Mouse (Mus musculus) forebrain, postnatal 0 days (tissue): ENCODE data around the gene Eif4e1b. TPM values are rescaled to one million over a fixed set of nuclear protein-coding genes. Genes with fewer than 3 reads are reported as not detected.
A peak's percentile ranks its signal among the peaks of the same experiment; 100 is the strongest.

Source experiments
- ATAC-seq: fragments of 200-750 bp; cut with Nextera tagmentation; 2 replicates; pipeline ENCODE4 v1.8.0; 2017; ENCODE audit warnings: mild to moderate bottlenecking, moderate library complexity
- DNase-seq: peaks from one replicate; pipeline ENCODE4 v3.0.0-alpha.2; 2015
- H3K27ac ChIP-seq: fragments of 300-500 bp; sonication (generic); 2 replicates; pipeline ENCODE4 v1.5.1; 2014; ENCODE audit warnings: low read depth, mild to moderate bottlenecking, antibody characterized with exemption, low read length, moderate library complexity, mixed read lengths
- H3K27me3 ChIP-seq: fragments of 300-500 bp; sonication (generic); 2 replicates; pipeline ENCODE4 v1.6.1; 2014; ENCODE audit warnings: mild to moderate bottlenecking, low read length, mixed read lengths; ENCODE audit not compliant: insufficient read depth
- H3K36me3 ChIP-seq: fragments of 300-500 bp; sonication (generic); 2 replicates; pipeline ENCODE4 v1.6.1; 2014; ENCODE audit warnings: mild to moderate bottlenecking, moderate library complexity; ENCODE audit not compliant: insufficient read depth
- H3K4me1 ChIP-seq: fragments of 300-500 bp; sonication (generic); 2 replicates; pipeline ENCODE4 v1.6.1; 2014; ENCODE audit warnings: antibody characterized with exemption; ENCODE audit not compliant: insufficient read depth
- H3K4me2 ChIP-seq: fragments of 300-500 bp; sonication (generic); 2 replicates; pipeline ENCODE4 v1.6.1; 2014; ENCODE audit warnings: low read depth, mild to moderate bottlenecking, moderate library complexity
- H3K4me3 ChIP-seq: fragments of 300-500 bp; sonication (generic); 2 replicates; pipeline ENCODE4 v1.5.1; 2014; ENCODE audit warnings: low read depth, low read length, mixed read lengths
- H3K9ac ChIP-seq: fragments of 300-500 bp; sonication (generic); 2 replicates; pipeline ENCODE4 v1.6.1; 2014; ENCODE audit warnings: mild to moderate bottlenecking
- H3K9me3 ChIP-seq: fragments of 300-500 bp; sonication (generic); 2 replicates; pipeline ENCODE4 v1.6.1; 2016; ENCODE audit warnings: low read length
- CTCF ChIP-seq: sonication (generic); IDR thresholded peaks from 2 replicates; pipeline ENCODE4 v1.5.1; 2016; ENCODE audit warnings: antibody characterized with exemption, control low read depth, low read depth
- WGBS: fragments of 180-500 bp; shearing (Covaris S2); extraction: QIAGEN DNeasy Blood & Tissue Kit; methylation state at CpG from one replicate; pipeline ENCODE4 v1.1.7; 2014; 5-methylcytosine and 5-hydroxymethylcytosine counted together
- polyA plus RNA-seq: library from polyadenylated mRNA; unstranded; fragments of >200 nt; fragmentation: Nextera tagmentation; extraction: Ambion mirVana; gene quantifications from 2 replicates; pipeline ENCODE4 v1.2.1, GENCODE M21; 2015
- total RNA-seq: library from RNA; depleted of rRNA; stranded (reverse); fragments of >200 nt; gene quantifications from 2 replicates; pipeline ENCODE4 v1.2.3, GENCODE M21; 2014

Gene Eif4e1b
- total and polyA plus RNA-seq, 2 experiments from 2014 or later = not detected

- no peak for TF ChIP-seq CTCF
- H3K27me3 ChIP-seq = 0 out of 2 replicates have a peak, but pooled peaks cover 1% of the 10 kb centered on the region
- H3K4me3 ChIP-seq = peak overlapping the region; percentile 44
- ATAC-seq (no peak), DNase-seq (no peak)
- H3K27ac ChIP-seq = peak overlapping the region; percentile 92
- no peaks in the 10 kb centered on the region for H3K9me3 ChIP-seq
- WGBS = 1% methylated on average over 29 of the region's 29 CpGs
- peak overlapping the region; percentile 85 for H3K4me2 ChIP-seq
- no peaks in the 10 kb centered on the region for H3K36me3 ChIP-seq
- H3K9ac ChIP-seq = peak overlapping the region; percentile 52
- peaks cover 36% of the 10 kb centered on the region for H3K4me1 ChIP-seq
Observed at GRCm38 (mm10) chr13:54758756-54759470, 24.9 kb upstream of the Eif4e1b start.

DNA sequence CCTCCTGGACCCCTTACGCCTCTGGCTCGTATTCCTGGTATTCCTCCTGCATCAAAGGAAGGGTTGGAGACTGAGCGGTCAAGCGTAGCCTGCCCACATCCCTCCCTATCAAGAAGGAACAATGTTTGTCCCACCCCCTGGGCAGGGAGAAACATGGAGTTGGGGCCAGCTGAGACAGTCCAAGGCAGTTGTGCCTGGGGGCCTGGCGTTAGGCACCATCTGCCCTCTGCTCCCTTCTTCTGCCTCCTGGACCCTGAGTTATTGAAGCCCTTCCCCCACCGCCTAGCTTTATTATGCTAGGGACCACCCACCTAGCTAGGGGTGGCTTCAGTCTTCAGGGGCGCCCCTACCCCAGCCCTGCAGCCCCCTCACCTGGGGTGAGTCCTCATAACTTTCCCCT, 24.3 kb upstream of the Eif4e1b start:
- Histone ChIP-seq H3K27ac (peak overlapping the region; percentile 30; the same call in 1 of the 2 replicates), H3K4me3 (no peak overlapping the region; the same call in 1 of the 2 replicates), H3K4me2 (peak overlapping the region; percentile 85), H3K9me3 (no peaks in the 10 kb centered on the region), H3K36me3 (no peaks in the 10 kb centered on the region), H3K9ac (no peak overlapping the region), H3K27me3 (peaks cover 6% of the 10 kb centered on the region; the same call in 1 of the 2 replicates), H3K4me1 (peaks cover 30% of the 10 kb centered on the region)
- DNase-seq (no peak), ATAC-seq (no peak)
- 9% methylated on average over 7 of the region's 7 CpGs for WGBS
- TF ChIP-seq CTCF = no peak

DNA sequence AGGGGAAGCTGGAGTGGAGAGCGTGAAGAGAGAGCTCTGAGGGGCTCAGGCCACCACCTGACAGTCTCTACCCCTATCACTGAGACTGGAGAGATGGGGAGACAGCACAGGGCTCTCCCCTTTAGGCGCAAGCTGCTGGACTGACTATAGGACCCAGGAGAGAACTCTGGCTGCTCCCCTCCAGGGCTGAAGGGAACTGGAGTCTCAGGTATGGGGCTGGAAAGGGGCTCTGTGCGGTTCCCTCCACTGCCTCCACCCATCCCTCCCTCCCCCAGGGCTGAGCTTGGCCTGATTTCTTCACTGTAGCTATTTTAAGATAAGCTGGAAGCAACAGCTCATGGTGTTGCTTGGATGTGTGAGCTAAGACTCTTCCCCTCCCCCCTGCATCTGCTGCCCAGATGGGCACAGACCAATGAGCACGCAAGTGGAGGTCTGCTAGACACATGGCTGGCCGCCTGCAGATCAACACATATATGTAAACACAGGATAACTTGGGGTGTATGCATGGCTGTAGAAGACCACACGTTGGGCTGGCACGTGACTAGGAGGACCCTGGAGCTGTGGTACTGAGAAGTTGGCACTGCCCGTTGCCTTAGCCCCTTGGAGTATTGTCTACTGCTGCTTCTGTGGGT, 23.5 kb upstream of the Eif4e1b start:
- peak; percentile 71 for DNase-seq
- no peak overlapping the region for H3K4me3 ChIP-seq
- H3K36me3 ChIP-seq = no peaks in the 10 kb centered on the region
- WGBS = 43% methylated on average over 8 of the region's 8 CpGs
- TF ChIP-seq CTCF = no peak
- H3K27ac ChIP-seq = peak overlapping the region; percentile 30; the same call in 1 of the 2 replicates
- H3K4me2 ChIP-seq = no peak overlapping the region
- peaks cover 12% of the 10 kb centered on the region; the same call in 1 of the 2 replicates for H3K27me3 ChIP-seq
- ATAC-seq = peak; percentile 28
- peaks cover 27% of the 10 kb centered on the region for H3K4me1 ChIP-seq
- H3K9ac ChIP-seq = no peak overlapping the region
- no peaks in the 10 kb centered on the region for H3K9me3 ChIP-seq

GRCm38 (mm10) chr13:54760906-54761305, 22.9 kb upstream of the Eif4e1b start:
- TF ChIP-seq CTCF = no peak
- ATAC-seq = no peak
- H3K9me3 ChIP-seq = no peaks in the 10 kb centered on the region
- peaks cover 15% of the 10 kb centered on the region; the same call in 1 of the 2 replicates for H3K27me3 ChIP-seq
- H3K4me1 ChIP-seq = peaks cover 28% of the 10 kb centered on the region
- no peak overlapping the region for H3K4me3 ChIP-seq
- WGBS = 70% methylated on average over 7 of the region's 7 CpGs
- no peak for DNase-seq
- H3K36me3 ChIP-seq = no peaks in the 10 kb centered on the region
- peak overlapping the region; percentile 16; the same call in 1 of the 2 replicates for H3K27ac ChIP-seq
- H3K9ac ChIP-seq = no peak overlapping the region
- H3K4me2 ChIP-seq = no peak overlapping the region

DNA sequence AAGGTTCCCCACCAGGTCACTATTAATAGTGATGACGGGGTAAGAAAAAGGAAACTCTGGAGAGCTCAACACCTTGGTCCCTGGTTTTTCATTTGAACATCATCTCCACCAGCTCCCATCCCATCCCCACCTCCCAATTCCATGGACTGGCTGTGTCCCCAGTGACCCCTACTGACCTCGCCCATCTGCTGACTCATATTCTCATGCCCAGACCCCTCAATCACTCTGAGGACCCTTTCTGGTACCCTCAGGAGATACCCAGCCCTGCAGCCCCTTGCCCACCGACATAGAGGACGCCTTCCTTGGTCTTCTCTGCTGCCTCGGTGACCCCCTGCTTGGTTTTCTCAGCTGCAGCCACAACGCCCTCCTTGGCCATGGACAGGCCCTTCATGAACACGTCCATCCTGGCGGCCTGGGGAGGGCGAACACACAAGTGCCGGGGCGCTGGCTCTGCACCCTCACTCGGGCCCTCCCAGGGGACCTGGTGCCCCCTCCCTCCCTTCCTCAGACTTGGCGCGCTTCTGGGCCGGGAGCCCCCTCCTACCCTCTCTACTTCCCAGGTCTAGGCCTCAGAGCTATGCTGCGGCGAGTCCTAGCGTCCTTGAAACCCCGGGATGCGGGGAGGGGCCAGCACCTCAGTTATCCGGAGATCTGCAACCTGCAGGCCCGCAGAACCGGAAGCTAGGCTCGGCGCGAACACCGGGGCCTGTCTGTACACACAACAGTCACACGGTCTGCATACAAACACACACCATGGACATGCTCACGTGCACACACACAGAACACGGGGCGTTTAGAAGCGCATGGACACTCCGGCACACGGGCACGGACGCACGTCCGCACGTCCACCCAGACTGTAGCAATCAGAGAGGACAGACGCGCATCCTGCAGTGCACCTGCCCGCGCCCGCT, 18.3 kb upstream of the Eif4e1b start:
- ATAC-seq (peak; percentile 44), DNase-seq (no peak)
- Histone ChIP-seq H3K4me3 (peak overlapping the region; percentile 61), H3K27ac (peak overlapping the region; percentile 72), H3K27me3 (peaks cover 15% of the 10 kb centered on the region; the same call in 1 of the 2 replicates), H3K4me2 (peak overlapping the region; percentile 84), H3K4me1 (peaks cover 2% of the 10 kb centered on the region; the same call in 1 of the 2 replicates), H3K9ac (peak overlapping the region; percentile 65), H3K36me3 (no peaks in the 10 kb centered on the region), H3K9me3 (no peaks in the 10 kb centered on the region)
- TF ChIP-seq CTCF = no peak
- WGBS = 5% methylated on average over 44 of the region's 44 CpGs

- peak; percentile 94 for ATAC-seq
- peak; percentile 91 for DNase-seq
- peaks cover 15% of the 10 kb centered on the region; the same call in 1 of the 2 replicates for H3K27me3 ChIP-seq
- H3K36me3 ChIP-seq = no peaks in the 10 kb centered on the region
- peak within 1 kb of the TSS; percentile 65 for H3K9ac ChIP-seq
- TF ChIP-seq CTCF = peak; percentile 94
- H3K27ac ChIP-seq = peak within 1 kb of the TSS; percentile 72
- H3K4me1 ChIP-seq = peaks cover 2% of the 10 kb centered on the region; the same call in 1 of the 2 replicates
- H3K9me3 ChIP-seq = no peaks in the 10 kb centered on the region
- under 1% methylated on average over 35 of the region's 35 CpGs for WGBS
- H3K4me2 ChIP-seq = peak within 1 kb of the TSS; percentile 84
- peak within 1 kb of the TSS; percentile 61 for H3K4me3 ChIP-seq
Observed at GRCm38 (mm10) chr13:54766192-54766768, 17.5 kb upstream of the Eif4e1b start, which contains the start of gene Sncb. Gene Sncb (minus strand): TSS chr13:54766595.
